Mouse (Mus musculus) lung, postnatal 10 days (tissue): ENCODE data around the gene Ksr1.

ENCODE experiments used
- DNase-seq: peaks from one replicate; pipeline ENCODE4 v3.0.0; 2021

The Ksr1 gene

DNA sequence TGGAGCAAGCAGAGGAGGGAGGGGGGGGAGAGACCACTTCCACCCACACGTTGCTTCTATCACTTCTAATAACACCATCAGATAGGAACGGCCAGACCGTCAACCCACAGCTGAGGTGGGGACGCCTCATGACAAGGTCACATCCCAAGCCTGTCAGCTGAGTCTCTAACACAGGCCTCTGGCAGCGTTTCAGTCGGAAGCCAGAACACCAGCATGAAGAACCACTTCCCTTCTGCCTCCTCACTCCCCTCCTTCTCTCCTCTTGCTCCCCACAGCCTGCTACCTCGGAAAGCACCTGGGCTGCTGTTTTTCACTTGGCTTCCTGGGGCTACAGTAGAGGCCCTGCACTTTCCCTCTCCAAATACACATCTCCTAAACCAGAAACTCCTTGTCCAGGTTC lies 53.4 kb downstream of the Ksr1 start:
- no peak for DNase-seq

DNA sequence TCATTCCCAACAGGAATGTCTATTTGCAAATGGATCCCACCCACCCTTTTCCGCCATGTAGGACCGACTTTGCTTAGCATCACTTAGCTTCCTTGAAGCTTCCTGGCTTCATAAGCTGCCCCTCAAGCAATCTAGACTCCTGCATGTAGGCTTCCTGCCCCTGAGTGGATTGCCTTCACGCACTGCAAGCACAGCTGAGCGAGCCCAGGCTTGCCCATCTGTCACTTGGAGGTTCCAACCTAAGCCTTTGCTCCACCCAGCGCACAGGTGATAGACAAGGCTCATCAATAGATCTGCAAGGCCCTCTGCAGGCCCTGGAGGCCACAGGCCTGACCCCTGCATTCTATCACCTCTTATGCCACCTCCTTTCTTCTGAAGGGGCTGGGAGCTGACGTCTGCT lies 54.0 kb downstream of the Ksr1 start:
- no peak for DNase-seq

DNA sequence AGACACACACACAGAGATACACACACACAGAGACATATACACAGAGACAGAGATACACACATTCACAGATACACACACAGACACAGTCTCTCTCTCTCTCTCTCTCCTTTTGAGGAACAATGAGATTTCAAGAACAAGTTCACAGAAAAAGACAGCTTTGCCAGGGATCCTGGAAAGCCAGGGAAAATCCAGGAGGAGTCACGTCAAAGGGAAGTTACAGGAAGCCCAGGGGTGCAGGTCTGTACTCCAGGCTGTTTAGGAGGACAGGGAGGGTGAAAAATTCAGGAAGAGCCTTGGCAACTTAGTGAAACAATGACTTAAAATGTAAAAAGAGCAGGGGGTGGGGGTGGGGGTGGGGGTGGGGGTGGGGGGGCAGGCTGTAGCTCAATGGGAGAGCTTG lies 56.5 kb downstream of the Ksr1 start:
- no peak for DNase-seq

DNA sequence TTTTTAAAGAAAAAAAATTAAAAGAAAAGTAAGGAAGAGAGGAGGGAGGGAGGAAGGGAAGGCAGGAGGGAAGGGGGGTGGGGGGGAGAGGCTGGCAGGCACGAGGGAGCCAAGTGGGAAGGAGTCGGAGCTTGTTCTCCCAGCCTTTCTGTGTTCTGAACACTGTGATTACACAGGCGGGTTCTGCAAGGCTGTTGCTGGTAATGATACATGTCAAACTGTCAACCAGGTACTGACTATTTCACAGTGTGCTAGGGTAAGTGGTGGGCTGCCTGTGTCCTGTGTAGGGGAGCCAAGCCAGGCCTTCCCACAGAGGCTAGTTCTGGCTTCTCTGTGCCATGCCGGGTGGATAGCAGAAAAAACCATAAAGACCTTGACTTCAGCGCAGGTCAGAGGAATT lies 57.2 kb downstream of the Ksr1 start:
- DNase-seq = no peak

DNA sequence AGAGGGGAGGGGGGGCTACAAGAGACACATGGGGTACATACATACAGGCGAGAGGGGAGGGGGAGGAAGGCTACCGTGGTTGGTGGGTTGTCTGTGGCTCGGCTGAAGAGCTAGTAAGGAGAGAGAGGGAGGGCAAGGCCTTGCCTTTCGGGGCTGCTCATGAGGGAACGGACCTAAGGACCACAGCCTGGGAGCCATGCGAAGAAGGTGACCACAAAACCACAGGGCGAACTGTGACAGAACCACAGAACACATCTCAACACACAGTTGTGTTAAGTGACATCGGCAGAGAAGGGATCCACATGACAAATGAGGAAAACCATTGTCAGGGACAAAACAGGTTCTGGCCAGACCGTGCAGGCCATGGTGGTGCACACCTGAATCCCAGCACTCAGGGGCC lies 57.9 kb downstream of the Ksr1 start:
- no peak for DNase-seq

DNA sequence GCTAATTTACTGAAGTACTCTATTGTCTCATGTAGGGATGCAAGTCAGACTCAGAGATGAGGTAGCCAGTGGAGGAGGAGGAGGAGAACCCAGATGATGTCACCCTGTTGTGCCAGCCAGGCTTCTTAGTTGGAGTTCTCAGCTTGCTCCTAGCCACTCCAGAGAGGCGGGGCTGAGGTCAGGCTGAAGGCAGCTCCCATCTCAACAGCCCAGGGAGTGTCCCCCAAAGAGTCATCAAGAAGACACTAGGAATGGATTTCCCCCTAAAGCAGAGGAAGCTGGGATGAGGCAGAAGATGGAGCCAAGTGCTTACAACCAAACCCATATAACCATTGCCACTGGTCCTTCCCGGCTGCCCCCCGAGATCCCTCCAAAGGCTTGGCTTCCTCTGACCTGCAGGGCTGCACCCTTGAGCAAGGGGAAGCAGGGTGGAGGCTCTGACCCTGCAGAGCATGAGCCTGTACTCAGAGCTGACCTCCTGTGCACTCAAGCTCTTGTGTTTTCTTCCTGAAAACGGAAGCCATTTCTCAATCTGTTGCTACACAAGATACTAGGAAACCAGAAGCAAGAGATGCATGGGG lies 58.4 kb downstream of the Ksr1 start:
- peak; percentile 66 for DNase-seq

DNA sequence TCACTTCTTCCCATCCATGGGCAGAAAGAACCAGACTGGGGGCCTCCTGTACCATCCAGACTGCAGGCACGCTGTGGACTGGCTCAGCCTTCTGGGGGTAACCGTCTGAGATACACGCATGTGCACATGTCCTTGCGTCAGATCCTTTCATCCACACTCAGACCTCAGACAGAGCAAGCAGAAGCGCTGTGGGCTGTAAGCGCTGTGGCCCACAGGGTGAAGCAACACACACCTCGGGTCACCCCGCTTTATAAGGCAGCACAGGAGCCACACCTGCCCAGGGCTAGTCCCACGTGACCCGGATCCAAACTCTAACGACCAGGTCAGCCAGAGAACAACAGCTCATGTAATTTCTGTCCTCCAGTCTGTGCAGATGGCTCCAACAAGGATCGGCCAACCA lies 59.4 kb downstream of the Ksr1 start:
- DNase-seq = no peak

DNA sequence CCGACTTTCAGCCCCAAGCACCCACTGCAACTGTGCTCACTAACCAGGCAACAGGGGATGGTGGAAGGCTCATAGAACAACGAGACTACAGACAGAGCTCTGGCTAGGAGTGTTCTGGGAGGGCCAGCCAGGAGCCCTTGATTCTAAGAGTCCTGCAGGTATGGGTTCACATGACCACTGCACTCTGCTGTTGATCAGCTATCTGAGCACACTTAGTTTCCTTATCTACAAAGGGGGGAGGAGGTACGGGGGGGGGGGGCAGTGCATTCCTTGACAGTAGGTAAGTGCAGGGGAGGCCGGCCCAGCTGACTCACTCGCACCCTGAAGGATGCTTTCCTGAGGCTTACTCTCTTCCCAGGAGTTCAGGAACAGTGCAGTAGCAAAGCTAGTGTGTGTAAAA lies 61.1 kb downstream of the Ksr1 start:
- no peak for DNase-seq

DNA sequence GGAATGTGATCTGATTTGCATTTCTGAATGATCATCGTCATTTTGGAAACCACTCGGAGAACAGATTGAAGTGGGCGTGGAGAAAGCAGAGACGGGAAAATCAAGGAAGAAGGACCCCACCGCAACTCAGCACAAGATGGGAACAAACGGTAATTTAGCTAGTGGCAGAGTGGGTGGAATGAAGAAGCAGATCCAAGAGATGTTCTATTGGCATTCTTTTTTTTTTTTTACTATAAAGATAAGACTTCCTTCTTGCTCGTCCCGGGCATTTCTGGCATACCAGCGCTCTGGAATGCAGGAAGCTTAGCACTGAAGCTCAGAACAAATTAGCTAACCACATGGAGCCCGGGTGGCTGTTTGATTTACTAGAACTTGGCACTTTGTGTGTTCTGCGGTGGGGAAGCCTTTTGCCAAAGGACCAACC lies 63.2 kb downstream of the Ksr1 start:
- DNase-seq = peak; percentile 76

DNA sequence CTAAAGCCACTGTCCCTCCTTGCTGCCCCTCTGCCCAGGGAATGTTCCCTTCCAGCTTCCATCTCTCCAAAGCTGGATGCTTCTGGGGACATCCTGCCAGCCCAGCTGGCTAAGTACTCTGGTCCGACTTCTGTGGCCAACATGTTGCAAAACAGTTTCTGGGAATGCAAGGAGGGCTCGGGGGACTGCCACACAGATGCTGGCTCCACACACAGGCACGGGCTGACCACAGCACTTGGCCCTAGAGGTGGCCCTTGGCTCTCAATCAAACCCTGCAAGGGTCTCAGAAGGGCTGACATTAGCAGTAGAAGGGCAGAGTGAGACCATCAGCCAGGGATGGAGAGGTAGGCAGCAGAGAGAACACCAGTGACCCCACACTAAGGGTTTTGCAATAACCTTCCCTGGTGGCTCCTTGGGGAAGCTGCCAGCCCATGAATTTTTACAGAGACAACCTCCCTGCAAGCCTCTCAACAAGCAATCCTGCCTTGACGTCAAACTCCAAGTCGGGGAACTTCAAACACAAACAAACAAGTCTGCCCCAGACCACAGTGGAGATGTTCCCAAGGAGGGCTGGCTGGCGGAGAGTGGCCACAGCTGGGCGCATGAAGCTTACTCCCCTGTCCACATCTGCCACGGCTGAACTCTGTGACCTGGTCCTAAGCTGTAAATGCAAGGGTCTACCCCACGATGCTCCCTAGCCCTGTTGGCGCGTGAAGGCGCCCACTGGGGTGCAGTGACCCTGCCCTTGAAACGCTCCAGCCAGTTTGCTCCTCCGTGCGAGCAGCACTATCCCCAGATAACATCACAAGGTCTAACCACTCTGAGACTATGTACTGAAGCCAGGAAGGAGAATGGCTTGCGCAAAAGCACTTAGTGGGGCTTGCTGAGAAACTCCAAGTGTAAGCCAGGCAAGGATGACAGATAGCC lies 65.0 kb downstream of the Ksr1 start:
- DNase-seq = peak; percentile 81

DNA sequence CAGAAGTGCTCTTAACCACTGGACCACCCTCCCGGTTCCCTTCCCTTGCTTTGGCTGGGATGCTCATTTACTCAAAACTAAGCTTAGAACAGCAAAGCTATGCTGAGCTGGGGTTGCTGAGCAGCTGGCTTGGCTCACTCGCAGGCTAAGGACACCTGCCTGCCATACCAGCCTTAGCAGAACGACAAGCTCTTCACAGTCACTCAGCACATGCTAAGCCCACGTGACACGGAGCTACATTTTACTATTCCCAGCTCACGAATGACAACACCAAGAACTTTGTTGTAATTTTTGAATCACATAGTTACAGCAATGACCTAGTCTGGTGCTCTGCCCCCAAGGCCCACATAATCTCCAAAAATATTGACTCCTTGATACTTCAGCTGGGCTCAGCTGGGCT lies 66.1 kb downstream of the Ksr1 start:
- peak; percentile 60 for DNase-seq

DNA sequence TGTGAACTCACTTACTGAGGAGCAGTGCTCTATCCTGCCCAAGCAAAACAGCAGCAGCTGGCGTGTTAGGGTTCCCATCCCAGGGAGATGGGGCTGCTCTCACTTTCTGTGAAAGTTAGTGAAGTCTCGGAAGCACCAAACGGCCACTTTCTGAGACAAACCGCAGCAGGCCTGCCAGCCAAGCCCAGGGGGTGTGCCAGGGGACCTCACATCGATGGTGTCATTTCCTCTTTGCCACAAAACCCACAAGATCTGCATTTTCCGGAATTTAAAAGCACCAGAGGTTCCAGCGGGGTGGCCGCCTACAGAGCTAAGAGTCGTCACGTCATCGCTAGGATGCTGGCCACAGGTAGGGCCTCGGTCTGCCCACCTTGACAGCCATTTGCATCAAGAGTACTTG lies 69.7 kb downstream of the Ksr1 start:
- DNase-seq = no peak

DNA sequence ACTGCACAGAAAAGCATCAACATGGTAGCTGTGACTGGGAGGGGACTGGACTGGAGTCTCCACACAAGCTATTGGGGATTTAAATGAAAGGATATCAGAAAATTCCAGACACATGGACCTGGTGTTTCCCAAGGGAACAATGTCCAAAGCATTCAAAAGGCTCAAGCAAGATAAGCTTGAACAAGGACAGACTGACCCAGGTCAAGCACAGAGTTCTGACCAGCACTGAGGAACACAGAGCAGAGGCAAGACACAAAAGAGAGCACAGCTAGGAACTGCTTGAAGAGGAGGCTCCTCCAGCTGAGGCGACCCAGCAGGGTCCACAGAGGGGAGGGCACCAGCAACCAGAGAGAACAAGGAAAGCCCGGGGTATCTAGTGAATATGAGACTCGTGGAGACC lies 71.2 kb downstream of the Ksr1 start:
- DNase-seq = no peak

DNA sequence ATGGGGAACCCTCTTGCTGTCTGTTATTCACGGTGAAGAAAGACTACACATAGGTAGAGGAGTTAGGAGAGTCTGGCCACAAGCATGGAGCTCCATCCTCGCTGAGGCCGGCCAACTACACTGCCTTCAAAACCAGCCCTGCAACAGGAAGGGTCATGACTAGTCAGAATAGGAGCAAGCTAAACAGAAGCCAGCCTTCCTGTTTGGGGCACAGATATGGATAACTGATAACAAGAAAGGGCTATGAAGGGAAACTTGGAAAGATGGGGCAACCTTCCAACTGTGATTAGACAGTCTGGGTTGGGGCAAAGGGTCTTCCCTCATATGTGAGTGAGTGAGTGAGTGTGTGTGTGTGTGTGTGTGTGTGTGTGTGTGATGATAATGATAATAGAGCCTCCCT lies 71.6 kb downstream of the Ksr1 start:
- DNase-seq = no peak

DNA sequence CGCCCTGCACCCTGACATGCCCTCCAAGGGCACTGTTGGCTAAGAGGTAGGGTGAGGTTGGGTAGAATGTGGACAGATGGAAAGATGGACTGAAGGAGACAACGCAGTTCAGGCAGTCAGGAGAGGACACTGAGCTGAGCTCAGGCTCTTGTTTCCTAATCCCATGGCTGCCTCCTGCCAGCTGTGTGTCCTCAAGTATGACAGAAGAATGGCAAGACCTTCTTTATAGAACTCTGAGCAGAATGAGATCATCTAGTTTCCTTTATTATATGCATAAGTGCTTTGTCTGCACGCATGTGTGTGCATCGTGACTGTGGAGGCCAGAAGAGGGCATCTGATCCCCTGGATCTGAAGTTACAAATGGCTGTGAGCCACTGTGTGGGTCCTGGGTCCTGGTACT lies 72.6 kb downstream of the Ksr1 start:
- DNase-seq = no peak

DNA sequence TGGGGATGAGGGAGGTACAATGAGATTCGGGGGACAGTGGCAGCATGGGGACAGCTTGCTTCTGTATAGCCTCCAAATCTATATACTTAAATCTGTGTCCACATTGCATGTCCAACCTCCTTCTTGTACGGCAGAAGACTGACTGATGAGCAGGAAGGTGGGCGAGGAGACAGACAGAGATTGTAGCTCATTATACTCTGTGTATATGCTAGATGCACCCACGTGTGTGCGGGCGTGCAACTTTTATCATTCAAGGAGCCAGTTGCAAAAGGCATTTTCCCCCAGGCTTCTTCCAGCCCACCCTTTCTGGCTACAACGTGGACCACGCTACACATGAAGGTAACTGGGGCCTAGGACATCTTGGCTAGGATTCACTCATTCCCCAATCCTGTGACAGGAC lies 74.1 kb downstream of the Ksr1 start:
- DNase-seq = no peak

DNA sequence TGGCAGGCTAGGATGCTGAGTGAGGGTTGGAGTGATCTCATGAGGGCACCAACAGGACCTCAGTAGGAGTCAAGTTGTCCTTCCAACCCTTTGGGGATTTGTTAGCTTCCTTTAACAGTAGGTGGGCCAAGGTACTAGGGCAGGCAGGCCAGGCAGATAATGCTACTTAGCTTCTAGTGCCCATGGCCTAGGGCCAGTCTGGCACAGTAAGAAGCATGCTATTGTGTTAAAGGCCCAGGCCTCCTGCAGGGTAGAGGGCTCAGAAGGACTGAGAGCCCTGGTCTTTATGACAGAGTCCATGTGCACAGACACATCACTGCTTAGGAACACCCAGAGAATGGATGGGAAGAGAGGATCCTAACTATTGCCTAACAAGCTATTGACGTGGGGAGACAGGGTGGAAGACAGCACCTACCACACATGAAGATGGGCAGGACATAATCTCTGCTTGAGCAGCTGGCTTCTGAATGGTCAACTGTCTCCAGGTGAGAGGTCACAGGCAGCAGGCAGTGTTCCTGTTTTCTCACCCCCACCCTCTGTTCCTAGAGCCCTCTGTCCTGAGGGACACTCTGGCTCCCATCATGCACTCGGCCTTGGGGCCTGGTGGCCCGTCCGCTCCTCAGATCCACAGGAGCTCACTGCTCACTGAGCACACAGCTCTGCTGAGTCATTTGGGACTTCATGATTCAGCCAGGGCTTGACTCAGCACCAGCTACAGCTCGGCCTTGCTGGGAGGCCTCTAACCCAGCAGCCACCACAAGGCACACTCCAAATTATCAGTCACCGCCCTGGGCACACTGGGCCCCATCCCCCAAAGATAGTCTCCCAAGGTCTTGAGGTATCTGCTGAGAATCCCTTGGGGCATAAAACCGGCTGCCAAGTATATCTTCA lies 74.9 kb downstream of the Ksr1 start:
- no peak for DNase-seq

DNA sequence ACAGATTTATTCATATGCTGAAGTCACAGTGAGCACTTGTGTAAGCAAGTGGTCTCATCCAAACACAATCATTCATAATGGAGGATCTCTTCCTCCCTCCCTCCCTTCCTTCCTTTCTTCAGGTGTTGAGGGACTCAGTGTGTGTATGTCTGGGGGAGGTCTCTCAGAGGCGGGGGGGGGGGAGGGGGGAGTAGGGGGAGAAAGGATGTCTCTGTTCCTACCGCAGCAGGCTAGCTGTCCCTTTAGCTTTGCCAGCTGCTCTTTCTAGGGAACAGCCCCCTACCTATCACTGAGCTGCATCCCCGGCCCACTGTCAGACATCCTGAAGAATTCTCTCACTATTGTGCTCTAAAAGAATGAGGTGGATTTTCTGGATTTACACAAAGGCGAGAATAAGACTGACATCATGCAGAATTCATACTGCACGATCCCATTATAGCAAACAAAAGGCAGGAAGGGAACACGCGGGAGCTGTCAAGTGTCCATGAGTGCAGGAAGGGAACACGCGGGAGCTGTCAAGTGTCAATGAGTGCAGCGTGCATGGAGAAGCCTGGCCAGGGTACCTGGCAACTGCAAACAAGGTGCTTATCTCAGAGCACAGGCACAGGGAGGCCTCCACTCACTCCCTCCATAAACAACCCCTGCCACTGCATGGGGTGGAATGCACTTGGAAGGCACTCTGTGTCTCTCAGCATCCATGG lies 76.6 kb downstream of the Ksr1 start:
- peak; percentile 46 for DNase-seq

DNA sequence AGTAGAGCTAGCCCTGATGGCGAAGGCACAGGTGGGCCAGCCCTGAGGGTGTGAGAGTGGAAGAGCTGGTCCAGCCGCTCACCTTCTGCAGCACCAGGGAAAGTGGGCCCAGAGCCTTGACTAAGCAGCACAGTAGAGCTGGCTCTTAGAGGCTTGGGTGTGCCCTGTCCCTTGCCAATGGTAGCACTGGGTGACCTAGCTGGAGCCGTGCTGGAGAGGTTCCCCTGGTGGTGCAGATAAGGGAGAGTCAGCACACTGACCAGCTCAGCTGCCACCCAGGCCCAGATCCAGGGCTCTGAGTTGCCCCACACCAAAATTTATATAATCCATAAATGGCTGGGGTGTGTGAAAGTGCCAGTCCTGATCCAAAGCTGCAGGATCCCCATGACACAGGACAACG lies 79.0 kb downstream of the Ksr1 start:
- no peak for DNase-seq

DNA sequence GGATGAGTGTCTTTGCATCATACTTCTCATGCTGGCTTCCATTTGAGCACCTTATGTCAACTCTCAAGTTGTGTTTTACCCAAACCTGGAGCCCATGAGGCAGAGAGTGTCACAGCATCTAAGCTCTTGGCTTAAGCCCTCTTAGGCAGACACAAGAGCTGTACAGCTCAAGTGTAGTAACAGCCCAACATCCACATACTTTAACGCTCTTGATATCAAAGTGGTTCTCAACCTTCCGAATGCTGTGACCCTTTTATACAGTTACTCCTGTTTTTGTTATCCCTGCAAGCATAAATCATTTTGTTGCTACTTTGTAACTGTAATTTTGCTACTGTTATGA lies 80.0 kb downstream of the Ksr1 start:
- no peak for DNase-seq

DNA sequence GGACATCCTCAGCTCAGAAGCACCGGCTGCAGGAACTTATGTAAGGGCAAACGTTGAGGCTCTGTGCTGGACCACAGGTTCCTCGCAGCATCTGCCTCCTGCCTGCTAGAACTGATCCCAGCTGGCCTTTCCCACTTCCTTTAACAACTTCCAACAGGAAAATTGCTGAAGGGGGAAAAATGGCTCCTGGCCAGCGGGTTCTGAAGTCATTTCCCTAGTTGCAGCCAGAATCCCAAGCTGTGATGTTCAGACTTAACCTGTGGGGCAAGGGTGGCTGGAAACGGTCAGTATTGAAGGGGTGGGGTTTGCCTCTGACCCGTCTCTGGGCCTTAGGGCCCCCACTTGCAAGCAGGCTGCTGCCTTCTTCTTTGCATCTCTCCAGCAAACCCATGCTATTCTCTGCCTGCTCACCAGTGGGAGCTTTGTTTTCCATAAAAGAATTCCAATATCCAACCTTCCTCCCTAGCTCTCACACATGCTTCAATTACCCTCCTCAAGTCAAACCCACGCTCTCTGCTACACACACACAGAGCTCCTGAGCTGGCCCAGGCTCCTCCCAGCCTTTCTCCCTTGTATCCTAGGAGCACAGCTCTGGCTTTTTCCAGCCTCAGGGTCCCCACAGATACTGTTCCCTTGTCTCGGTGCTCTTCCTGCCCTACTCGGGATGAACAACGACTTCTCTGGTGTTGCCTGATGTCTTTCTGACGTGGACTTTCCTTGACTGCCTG lies 80.6 kb downstream of the Ksr1 start:
- DNase-seq = peak; percentile 84

DNA sequence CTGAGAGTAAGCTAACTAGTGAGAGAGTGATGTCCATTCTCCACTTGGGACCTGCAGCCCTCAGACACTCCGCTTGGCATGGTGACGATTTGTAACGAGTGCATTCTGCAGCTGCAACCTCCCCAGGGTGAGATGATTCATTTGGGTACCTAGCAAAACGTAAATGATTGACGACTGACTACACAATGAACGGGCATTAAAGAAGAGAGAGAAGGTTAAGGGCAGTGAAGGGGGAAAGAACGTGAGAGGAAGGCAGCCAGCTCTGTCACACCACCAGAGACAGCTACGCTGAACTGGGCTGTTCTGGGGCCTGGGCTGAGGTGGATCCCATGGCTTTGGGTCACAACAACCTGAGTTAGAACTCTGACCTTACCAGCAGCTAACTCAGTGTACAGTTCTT lies 81.9 kb downstream of the Ksr1 start:
- DNase-seq = no peak
